Mouse (Mus musculus) retina, embryonic 14.5 days (tissue): ENCODE results near the gene D6Ertd527e.
A peak's percentile ranks its signal among the peaks of the same experiment; 100 is the strongest.
"Not testable (repeated sequence)": the region's sequence is repeated elsewhere in the genome, so short reads cannot be mapped to it uniquely, and the experiment has no call there.

Experiments
- DNase-seq: peaks from one replicate; pipeline ENCODE4 v3.0.0-alpha.2; 2015; ENCODE audit warnings: low spot score

Gene D6Ertd527e

DNA sequence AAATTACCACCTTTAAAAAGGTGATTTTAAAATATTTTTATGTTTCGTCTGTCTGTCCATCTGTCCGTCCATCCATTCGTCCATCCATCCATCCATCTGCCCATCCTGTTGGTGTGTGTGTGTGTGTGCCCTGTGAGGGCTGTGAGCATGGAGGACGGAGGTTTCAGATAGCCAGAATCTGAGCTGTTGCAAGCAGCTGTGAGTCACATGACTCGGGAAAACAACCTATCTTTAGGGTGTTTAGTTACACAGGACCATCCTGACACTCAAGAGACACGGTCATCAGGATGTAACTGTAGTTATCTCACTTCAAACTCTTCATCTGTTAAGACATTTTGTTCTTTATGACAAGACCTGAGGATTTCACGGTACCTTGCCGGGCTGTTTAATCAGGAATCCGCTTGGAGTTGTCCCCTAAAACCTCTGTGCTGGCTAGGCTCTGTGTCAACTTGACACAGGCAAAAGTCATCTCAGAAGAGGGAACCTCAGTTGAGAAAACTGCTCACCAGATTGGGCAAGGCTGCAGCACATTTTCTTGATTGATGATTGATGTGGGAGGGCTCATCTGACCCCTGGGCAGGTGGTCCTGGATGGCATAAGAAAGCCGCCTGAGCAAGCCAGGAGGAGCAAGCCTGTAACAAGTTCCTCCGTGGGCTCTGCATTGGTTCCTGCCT, at the start of gene D6Ertd527e:
TSS of gene D6Ertd527e (plus strand) at position 624 of the 674 bp plus-strand sequence.
- DNase-seq: no peak

GRCm38 (mm10) chr6:87059754-87060153, 44.8 kb upstream of the D6Ertd527e start:
- no peak for DNase-seq

DNA sequence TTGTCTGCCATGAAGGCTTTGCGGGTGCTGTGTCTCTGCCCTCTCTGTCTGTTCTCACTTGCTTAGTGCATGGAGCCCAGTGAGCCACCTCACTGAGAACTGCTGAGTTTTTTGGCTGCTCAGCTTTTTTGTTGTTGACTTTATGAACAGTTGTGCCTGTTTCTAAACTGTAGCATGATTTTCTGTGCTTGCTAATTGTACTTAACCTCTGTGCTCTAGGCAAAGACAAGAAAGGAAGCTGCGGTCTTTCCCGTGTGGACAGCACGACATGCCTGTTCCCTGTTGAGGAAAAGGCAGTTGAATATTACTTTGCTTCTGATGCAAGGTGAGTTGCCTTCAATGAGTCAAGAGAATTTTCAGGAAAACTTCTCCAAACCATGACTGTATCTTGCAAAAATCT, 41.0 kb upstream of the D6Ertd527e start:
- no peak for DNase-seq

GRCm38 (mm10) chr6:87068209-87068608, 36.3 kb upstream of the D6Ertd527e start:
- no peak for DNase-seq

GRCm38 (mm10) chr6:87069195-87069900, 35.2 kb upstream of the D6Ertd527e start:
- DNase-seq: no peak

DNA sequence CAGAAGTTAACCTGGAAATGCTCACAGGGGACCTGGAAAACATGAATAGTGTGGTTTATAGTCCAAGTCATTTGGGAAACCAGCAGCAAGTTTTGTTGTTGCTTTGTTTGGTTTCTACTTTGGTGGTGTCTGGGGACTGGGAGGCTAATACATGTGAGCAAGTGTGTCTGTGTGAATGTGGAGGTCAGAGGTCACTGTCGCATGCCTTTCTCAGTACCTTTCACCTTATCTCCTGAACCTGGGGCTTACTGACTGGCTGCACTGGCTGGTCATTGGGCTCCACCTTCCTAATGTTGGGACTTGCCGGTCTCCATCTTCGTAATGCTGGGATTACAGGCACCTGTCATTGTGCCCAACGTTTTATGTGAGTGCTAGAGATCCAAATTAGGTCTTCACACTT, 33.9 kb upstream of the D6Ertd527e start:
- no peak for DNase-seq

- DNase-seq: no peak
These were observed 31.8 kb upstream of the D6Ertd527e start for GRCm38 (mm10) chr6:87072759-87073158.

- no peak for DNase-seq
These were observed 29.4 kb upstream of the D6Ertd527e start for GRCm38 (mm10) chr6:87075092-87075685.

DNA sequence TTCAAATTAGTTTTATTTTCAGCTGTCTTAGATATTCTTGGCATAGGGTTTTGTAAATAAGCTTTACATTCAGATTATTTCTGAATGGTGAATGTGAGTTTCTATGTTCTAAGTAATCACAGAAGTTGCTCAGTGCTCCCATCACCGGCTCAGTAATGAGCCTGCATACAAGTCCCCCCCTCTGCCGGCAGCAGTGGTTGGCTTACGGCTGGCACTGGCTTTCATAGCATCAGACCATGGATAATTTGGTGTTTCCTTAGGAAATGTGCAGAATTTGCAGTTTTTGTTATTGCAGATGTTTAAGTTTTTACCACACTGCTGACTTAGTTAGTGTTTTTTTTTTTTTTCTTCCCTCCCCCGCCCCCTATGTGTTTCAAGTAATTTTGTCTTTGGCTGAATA, 25.1 kb upstream of the D6Ertd527e start:
- no peak for DNase-seq

- no peak for DNase-seq
These were observed 19.5 kb upstream of the D6Ertd527e start for GRCm38 (mm10) chr6:87085026-87085425.

GRCm38 (mm10) chr6:87088356-87088755, 16.2 kb upstream of the D6Ertd527e start:
- no peak for DNase-seq

DNA sequence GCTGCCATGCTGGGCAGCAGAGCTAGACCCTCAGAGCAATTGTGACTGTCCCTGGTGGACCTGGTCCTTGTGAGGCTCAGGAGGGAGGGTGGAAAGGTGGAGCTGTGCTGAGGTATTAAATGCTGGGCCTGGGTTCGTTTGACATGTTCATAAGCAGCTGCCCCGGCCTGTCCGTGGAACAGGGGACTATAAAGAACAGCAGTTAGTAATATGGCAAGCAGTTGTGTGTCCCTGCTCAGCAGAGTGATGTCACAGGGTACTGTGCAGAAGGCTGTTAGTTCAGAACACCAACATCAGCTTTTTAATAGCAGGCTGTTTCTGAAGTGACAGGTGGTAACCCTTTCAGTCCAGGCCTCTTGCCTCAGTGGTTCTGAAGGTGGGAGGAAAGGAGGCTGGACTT, 13.7 kb upstream of the D6Ertd527e start:
- no peak for DNase-seq

GRCm38 (mm10) chr6:87092476-87092875, 12.1 kb upstream of the D6Ertd527e start:
- DNase-seq: no peak

- DNase-seq: not testable (repeated sequence)
These were observed 10.9 kb upstream of the D6Ertd527e start for GRCm38 (mm10) chr6:87093631-87094030.

DNA sequence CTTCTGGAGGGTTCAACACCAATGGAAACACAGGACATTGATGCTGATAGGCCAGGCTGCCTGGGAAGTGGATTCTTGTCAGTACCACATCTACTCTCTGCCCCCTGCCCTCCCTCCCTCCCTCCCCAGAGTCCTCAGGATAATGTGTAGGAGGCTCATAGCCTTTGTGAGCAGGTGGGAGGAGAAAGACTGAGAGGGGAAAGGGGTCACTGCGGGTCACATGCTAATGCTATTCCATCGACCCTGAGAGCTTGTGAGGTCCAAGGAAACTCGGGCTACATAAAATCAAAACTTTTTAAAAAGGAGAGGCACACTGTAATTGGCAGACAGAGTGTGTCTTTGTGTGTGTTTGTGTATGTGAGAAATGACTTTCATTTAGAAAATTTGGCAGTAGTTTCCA, 5.3 kb upstream of the D6Ertd527e start:
- peak; percentile 17 for DNase-seq

DNA sequence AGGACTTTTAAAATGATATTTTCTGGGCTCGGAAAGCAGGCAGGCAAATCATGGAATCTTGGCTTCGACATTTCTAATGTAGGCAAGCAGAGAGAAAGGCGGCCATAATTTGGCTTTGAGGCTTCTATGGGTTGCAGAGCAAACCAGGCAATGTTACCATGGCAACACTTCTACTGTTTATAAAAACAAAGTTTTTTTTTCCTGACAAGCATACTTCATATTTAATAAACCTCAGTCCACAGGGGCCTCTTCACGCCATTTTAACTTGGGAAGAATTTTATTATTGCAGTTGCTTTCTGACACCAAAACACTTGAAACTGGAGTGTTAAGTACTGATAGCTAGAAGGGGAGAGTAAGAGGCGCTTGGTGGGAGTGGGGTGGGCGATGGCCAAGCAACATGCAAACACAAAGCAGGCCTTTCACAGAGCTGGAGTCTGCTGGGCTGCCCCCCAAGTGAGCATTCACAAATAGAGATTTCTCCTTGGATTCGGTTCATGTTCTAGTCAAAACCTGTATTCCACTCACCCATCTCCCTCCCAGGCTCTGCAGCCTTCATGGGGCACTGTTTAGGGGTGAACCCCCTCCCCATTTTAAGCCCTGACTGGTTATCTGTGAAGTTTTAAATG, 4.8 kb upstream of the D6Ertd527e start:
- peak; percentile 57 for DNase-seq

DNA sequence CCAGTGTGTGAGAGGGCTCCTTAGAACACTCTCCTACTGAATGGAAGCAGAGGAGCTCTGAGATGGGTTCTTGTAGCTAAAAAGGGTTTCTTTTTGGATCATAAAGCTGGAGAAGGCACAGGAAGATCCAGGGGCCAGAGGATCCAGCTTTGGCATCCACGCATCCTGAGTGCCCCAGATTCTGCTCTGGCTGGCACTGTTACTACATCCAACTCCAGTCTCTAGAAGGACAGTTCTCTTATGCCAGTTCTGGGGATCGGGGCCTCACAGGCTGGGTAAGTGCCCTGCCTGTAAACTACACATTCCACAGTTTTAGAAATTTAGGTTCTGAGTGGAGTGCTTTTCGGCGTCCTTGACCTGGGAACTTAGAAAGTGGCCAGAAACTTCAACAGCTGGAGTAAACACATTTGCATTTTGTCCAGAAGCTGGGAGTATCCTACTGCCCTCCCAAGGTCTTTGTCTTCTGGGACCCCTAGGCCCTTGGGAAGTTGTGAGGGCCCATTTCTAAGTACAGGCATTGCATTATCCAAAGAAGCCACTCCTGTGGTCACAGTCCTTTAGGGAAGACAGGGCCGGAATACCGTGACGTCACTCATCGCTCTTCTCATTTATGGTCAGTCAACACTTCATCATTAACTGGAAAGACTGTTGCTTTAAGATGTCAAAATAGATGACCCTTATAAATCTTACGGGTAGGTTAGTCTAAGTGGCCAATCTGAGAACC, 4.1 kb upstream of the D6Ertd527e start:
- DNase-seq: peak; percentile 5

DNA sequence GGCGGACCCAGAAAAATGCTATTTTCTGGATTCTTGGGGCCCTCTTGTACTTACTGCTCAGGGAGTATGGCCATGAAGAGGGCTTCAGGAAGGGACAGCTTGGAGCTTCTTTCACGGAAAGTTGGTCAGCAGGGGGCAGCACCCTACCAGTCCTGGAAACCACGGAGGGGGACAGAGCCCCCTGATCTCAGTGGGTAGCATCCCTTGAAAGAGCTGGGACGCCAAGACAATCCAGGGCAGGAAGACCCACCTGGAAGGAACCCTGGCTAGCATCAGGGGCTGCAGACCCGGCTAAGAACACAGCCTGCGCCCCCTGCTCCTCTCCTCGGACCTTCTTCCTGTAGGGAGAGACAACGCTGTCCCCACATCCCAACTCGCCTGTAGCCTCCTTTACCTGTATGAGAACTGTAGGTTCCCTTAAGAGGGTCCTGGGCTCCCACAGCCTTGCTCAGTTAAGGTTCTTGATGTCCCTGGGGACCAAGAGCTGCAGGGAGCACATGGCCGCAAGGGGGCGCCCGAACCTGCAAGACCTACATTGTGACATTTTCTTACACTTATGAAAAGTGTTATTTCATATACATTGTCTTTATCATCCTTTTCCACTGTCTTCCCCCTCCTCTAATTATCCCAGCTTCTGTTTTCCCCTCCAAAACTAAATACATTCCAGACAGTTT, 3.1 kb upstream of the D6Ertd527e start:
- peak; percentile 92 for DNase-seq

GRCm38 (mm10) chr6:87101955-87102353, 2.6 kb upstream of the D6Ertd527e start:
- DNase-seq: peak; percentile 5

DNA sequence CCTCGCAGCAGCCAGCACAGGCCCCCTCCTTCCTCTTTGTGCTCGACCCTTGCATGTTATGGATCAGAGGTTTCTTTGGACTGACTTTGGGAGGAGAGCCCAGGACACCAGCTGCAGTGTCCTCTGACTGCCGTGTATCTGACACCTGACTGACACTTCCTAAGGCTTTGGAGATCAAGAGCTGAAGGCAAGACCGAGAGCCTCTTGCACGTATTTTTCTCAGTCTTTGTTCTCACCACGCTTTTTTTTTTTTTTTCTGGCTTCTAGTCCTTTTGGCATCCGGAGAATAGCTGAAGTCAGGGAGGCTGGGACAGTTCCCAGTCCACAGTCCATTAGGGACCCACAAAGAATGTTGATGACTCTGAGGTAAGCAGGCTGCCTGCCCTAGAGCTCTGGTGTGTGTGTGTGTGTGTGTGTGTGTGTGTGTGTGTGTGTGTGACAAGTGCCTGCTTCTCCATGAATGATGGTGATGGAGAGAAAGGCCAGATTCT, 2.1 kb upstream of the D6Ertd527e start:
- DNase-seq: no peak

DNA sequence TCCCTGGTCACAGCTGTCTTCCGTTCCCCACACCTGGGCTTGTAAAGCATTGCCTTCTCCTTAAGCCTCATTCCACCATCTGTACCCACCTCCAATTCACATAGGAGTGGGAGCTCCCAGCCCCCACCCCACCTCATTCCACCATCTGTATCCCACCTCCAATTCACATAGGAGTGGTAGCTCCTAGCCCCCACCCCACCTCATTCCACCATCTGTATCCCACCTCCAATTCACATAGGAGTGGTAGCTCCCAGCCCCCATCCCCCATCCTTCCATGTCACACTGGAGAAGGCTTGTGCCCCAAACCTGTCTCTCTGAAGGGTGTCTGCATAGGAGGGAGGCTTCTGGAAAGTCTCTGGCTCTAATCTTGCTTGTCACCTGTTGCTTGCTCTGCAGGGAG, 1.2 kb upstream of the D6Ertd527e start:
- no peak for DNase-seq
